Mouse (Mus musculus): ENCODE measurements at regions not wholly inside any gene's neighbourhood (a gene's known extent, or its start where the extent isn't known, plus 50 kb on each side); places are given as distances from the start of the nearest gene placed in this dataset.

GRCm38 (mm10) chr19:34382551-34382950 is 92.1 kb downstream of the Fas start:
- no peak for TF ChIP-seq CTCF (IDR thresholded peaks at IDR 0.05; ENCODE audit: low read depth)
- no peak for TF ChIP-seq EP300 (optimal IDR thresholded peaks at IDR 0.05)
